Mouse (Mus musculus): Measurements from ENCODE around the gene Gm20379. TPM values are rescaled to one million over a fixed set of nuclear protein-coding genes. Genes with fewer than 3 reads are reported as not detected.

Gm20379 gene
- total and polyA plus RNA-seq, 3 experiments, result 11.7 TPM; not detected in 2

DNA sequence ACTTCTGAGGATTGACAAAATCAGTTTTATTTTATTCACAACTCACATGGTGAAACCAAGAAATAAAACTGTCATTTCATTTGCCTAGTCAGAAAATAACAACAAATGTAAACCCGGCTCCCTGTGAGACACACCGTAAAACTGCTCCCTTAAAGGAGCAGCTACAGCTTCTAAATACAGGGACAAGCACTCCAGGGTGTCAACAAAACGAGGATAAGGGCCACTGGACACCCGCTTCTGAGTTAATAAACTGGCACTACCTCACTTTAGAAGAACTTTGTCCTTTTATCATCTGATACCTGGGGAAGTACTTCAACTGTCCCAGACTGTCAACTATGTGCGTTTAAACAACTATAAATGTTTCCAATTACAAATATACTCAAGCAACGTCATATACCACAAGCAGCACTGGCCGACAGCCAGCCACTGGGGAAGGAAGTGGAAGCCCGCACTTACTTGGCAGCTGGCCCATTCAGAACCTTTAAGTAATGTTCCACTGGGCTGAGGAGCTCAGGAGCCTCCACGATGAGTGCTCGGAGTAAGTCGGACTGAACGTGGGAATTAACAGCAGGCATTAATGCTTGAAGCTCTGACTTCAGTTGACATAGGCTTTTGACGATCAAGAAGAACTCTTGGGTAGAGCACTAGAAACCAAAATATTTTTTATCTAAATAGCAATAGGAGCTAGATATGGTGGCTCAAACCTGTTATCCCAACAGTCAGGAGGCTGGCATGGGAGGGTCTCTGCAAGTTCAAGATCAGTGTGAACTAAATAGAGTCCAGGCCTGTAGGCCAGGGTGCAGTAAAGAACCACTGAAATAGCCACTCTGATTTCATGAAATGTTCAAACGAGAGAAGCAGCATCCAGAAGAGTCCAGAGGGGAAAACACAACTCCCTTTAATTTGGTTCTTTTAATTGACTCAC, 31.2 kb upstream of the Gm20379 start:
- H3K9ac ChIP-seq (ENCODE audit: insufficient read depth, low read depth), result no peak overlapping the region
- in situ Hi-C loops (cut with MboI; ENCODE audit: low pct_ligation_motif_present, low pct_unique_long_range_greater_than_20kb, low sequenced_read_pairs), result no loop called here
- TF ChIP-seq MXI1 (IDR thresholded peaks at IDR 0.05; ENCODE audit: low read depth, low read length) (no peak), JUN (IDR thresholded peaks at IDR 0.05; ENCODE audit: insufficient read depth, low read depth, low read length) (no peak), NELFE (IDR thresholded peaks at IDR 0.05; ENCODE audit: low read depth, low read length) (no peak), MYC (IDR thresholded peaks at IDR 0.05; ENCODE audit: low read depth, low read length) (no peak), CHD2 (IDR thresholded peaks at IDR 0.05; ENCODE audit: low read length) (no peak)
- no peak for DNase-seq (ENCODE audit: extremely low read depth)
- peaks cover 5 to 29% of the 10 kb centered on the region in 2 experiments for H3K36me3 ChIP-seq (replicated peaks in 1 of 2; ENCODE audit: control insufficient read depth in 1 of 2, insufficient read depth in 1 of 2, low read length in 1 of 2)
- H3K4me2 ChIP-seq (ENCODE audit: insufficient read depth, low read depth, poor library complexity, severe bottlenecking), result no peak overlapping the region
- no peaks in the 10 kb centered on the region for H3K27me3 ChIP-seq (replicated peaks)
- dilution Hi-C loops (cut with MboI; ENCODE audit: extremely low pct_ligation_motif_present, extremely low pct_unique_long_range_greater_than_20kb, low sequenced_read_pairs), result no loop called here
- H3K9me3 ChIP-seq (replicated peaks; ENCODE audit: low read length), result no peaks in the 10 kb centered on the region
- H3K79me2 ChIP-seq (replicated peaks; ENCODE audit: control insufficient read depth, extremely low read depth, insufficient read depth, poor library complexity, severe bottlenecking), result no peaks in the 10 kb centered on the region
- no peak overlapping the region for H3K27ac ChIP-seq (ENCODE audit: insufficient read depth, low read depth)
- no peak overlapping the region for H3K4me3 ChIP-seq (replicated peaks in 1 of 3; ENCODE audit: low read depth in 2 of 3, low read length in 2 of 3, poor library complexity in 1 of 3)
- no peaks in the 10 kb centered on the region for H3K4me1 ChIP-seq (ENCODE audit: control insufficient read depth in 1 of 2, insufficient read depth in 2 of 2)

DNA sequence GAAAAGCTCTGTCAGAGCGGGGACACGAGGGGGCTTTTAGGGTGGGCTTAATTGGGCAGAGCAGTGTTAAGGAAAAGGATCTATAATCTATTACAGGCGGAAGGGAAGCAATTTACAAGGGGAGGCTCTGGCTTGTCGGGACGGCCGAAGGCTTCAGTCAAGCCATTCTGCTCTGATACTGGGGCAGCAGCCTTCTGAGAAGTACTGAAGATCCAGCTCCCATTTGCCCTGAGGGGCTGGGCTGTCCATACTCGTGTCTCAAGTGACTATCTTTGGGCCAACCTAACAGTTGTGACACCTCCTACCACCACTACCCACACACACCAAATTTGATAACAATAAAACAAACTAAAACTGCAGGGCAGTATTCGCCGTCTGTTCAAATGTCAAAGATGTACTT, 30.5 kb upstream of the Gm20379 start:
- Histone ChIP-seq H3K9me3 (replicated peaks; ENCODE audit: low read length) (no peaks in the 10 kb centered on the region), H3K4me1 (ENCODE audit: control insufficient read depth in 1 of 2, insufficient read depth in 2 of 2) (no peaks in the 10 kb centered on the region), H3K79me2 (replicated peaks; ENCODE audit: control insufficient read depth, extremely low read depth, insufficient read depth, poor library complexity, severe bottlenecking) (no peaks in the 10 kb centered on the region), H3K4me3 (replicated peaks in 1 of 3; ENCODE audit: low read depth in 2 of 3, low read length in 2 of 3, poor library complexity in 1 of 3) (no peak overlapping the region), H3K27ac (ENCODE audit: insufficient read depth, low read depth) (no peak overlapping the region), H3K27me3 (replicated peaks) (no peaks in the 10 kb centered on the region), H3K36me3 (replicated peaks in 1 of 2; ENCODE audit: control insufficient read depth in 1 of 2, insufficient read depth in 1 of 2, low read length in 1 of 2) (peaks cover 5 to 29% of the 10 kb centered on the region in 2 experiments), H3K4me2 (ENCODE audit: insufficient read depth, low read depth, poor library complexity, severe bottlenecking) (no peak overlapping the region), H3K9ac (ENCODE audit: insufficient read depth, low read depth) (no peak overlapping the region)
- no peak for DNase-seq (ENCODE audit: extremely low read depth)
- in situ Hi-C loops (cut with MboI; ENCODE audit: low pct_ligation_motif_present, low pct_unique_long_range_greater_than_20kb, low sequenced_read_pairs) (no loop called here), dilution Hi-C loops (cut with MboI; ENCODE audit: extremely low pct_ligation_motif_present, extremely low pct_unique_long_range_greater_than_20kb, low sequenced_read_pairs) (no loop called here)
- TF ChIP-seq KAT2A (IDR thresholded peaks at IDR 0.05; ENCODE audit: insufficient replicate concordance, low read length), result no peak
- no peak for TF ChIP-seq E2F4 (IDR thresholded peaks at IDR 0.05; ENCODE audit: insufficient replicate concordance, low read depth, low read length)
- no peak for TF ChIP-seq RAD21 (IDR thresholded peaks at IDR 0.05; ENCODE audit: low read depth, low read length)
- TF ChIP-seq CTCF (conservative IDR thresholded peaks at IDR 0.05 in 1 of 2, IDR thresholded peaks at IDR 0.05 in 1 of 2; ENCODE audit: low read depth in 2 of 2, low read length in 2 of 2), result no peak
- TF ChIP-seq ELF1 (IDR thresholded peaks at IDR 0.05; ENCODE audit: low read depth, low read length), result no peak
- TF ChIP-seq CHD1 (IDR thresholded peaks at IDR 0.05; ENCODE audit: low read depth, low read length), result no peak
- TF ChIP-seq SIN3A (IDR thresholded peaks at IDR 0.05; ENCODE audit: low read length), result no peak
- TF ChIP-seq EP300 (IDR thresholded peaks at IDR 0.05; ENCODE audit: low read length), result no peak
- TF ChIP-seq NRF1 (IDR thresholded peaks at IDR 0.05; ENCODE audit: low read depth, low read length), result no peak
- TF ChIP-seq ZMIZ1 (IDR thresholded peaks at IDR 0.05; ENCODE audit: low read depth, low read length), result no peak
- TF ChIP-seq POLR2AphosphoS2 (IDR thresholded peaks at IDR 0.05; ENCODE audit: low read depth, low read length), result no peak
